Mouse (Mus musculus) G1E (cell line): ENCODE measurements around the gene 2610021A01Rik.

Experiments
- CTCF ChIP-seq: IDR thresholded peaks from 2 replicates; pipeline ENCODE4 v1.5.1; 2012; ENCODE audit warnings: low read depth, low read length, inconsistent platforms, mixed read lengths
- GATA1 ChIP-seq: IDR thresholded peaks from 2 replicates; pipeline ENCODE4 v1.6.1; 2012; ENCODE audit warnings: borderline replicate concordance, low read length, inconsistent platforms, mixed read lengths

DNA sequence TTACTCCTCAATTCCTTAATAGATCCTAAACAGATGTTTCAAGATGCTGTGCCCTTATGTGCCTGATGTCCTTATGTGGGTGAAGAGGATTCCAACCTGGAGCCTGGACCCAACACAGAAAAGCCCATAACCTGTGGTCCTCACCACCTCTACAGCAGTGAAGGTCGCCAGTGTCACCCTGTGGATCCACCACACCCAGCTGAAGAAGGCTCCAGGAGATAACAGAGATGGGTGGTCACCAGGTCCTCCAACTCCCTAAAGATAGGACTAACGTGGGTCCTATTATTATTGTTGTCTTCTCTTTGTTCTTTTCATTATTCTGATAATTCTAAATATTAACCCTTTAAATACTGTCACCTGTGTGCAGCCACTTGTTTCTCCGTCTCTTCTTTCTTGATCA, 12.6 kb downstream of the 2610021A01Rik start:
- TF ChIP-seq CTCF (no peak), GATA1 (no peak)
